Mouse (Mus musculus): ENCODE measurements at regions not wholly inside any gene's neighbourhood (a gene's known extent, or its start where the extent isn't known, plus 50 kb on each side); places are given as distances from the start of the nearest gene placed in this dataset.

- DNase-seq, result no peak
Observed at GRCm38 (mm10) chr14:14596057-14596809, 105.8 kb upstream of the Slc4a7 start.

GRCm38 (mm10) chr14:14599586-14599985 lies 102.5 kb upstream of the Slc4a7 start:
- DNase-seq, result peak; percentile 8

DNA sequence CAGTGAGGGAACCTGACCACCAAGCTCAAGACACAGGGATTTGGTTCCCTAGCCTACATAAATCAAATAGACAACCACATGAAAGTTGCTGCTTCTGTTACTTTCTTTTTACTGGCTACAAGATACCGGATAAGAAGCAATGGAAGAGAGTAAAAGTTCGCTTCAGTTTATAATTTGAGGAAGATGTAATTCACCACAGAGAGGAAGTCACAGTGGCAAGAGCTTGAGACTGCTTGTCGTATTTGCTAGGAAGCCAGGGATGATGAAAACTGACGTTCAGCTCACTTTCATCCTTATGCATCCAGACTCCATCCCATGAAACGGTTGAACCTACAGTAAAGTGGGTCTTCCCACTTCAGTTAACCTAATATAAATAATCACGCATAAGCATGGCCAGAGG lies 102.1 kb upstream of the Slc4a7 start:
- DNase-seq, result no peak

DNA sequence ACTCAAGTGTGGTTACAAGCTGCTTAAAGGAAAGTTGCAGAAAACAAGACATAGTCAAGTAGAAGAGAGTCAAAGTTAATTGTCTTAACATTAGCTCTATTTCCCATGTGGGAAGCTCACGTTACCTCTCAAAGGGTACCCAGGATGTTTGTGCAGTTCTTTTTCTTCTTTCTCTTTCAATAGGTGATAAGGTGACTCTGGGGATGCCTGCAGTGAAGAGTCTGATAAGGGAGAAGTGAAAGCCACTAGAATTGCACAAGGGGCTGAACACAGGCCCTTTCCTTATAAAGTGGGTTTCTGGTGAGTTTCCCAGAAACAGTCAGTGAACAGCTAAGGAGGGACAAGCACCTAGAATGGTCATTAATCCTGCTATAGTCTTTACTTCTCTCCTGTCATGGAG lies 98.6 kb upstream of the Slc4a7 start:
- no peak for DNase-seq

- DNase-seq, result no peak
Observed at GRCm38 (mm10) chr14:14607074-14607473, 95.0 kb upstream of the Slc4a7 start.

DNA sequence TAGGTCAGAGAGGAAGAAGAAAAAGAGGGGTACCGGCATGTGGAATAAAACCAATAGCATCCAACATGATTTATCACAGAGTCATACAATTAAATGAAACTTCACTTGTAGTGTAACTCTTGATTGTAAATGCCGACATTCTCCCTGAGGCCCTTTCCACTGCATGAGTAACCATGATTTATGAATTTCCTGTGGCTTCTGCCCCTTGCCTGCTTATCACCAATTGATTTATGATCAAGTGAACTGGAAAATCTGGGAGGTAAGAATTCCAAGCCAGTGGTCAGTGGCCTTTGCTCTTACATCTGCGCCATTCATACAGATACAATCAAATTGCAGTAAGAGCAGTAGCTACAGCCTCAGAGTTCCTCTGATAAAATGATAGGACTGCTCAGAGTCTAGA lies 89.8 kb upstream of the Slc4a7 start:
- DNase-seq, result no peak

DNA sequence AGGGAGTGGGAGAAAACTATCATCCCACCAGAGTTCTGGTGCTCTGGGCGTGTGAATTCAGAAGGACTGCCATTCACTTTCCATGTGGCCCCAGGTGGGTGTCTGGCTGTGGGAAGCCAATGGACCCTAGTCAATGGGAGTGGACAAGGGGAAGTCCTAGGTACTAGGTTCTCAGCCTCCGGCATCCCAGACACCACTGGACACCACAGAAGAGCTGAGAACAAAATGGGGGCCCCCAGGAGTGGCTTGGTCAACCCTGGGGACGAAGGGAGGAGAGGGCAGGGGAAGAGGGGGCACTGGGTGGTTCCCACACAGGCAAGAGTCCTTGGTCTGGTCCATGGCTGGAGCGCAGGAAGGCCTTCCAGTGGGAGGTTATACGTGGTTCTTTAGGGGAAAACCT lies 81.8 kb upstream of the Slc4a7 start:
- DNase-seq, result no peak

DNA sequence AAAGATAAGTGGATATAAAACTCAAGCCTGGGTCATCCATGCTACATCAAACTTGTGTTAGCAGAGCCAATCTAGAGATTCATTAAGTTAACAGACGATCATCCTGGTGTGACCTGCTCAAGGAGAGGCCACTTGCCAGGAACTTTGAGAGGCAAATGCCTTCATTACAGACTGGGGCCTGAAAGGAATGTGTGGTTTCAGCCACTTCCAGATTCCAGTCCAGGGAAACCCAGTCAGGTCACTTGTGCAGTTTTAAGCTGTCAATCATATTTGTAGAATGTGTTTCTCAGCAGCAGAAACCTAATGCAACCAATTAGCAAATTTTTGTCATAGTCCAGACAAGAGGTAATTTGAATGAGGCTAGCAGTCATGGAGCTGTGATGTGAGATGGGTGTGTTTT lies 73.4 kb upstream of the Slc4a7 start:
- no peak for DNase-seq

GRCm38 (mm10) chr14:14631750-14632149 lies 70.3 kb upstream of the Slc4a7 start:
- no peak for DNase-seq

DNA sequence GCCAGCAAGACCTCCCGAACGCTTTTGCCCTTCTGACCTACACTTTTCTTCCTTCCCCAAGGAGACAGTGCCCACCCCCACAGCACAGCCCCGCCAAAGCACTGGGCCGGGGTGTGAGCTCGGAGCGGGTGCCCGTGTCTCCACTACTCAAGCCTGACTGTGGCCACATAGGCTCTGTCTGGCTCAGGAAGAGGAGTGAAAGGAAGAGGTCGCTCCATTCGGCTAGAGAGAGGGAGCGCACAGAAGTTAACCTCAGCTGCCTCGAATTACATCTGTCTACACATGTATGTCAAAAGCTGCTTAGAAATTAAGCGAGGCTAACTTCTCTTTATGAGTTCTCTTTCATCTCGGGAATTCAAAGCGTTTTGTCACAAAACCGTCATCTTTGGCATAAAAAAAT lies 69.6 kb upstream of the Slc4a7 start:
- DNase-seq, result peak; percentile 24

DNA sequence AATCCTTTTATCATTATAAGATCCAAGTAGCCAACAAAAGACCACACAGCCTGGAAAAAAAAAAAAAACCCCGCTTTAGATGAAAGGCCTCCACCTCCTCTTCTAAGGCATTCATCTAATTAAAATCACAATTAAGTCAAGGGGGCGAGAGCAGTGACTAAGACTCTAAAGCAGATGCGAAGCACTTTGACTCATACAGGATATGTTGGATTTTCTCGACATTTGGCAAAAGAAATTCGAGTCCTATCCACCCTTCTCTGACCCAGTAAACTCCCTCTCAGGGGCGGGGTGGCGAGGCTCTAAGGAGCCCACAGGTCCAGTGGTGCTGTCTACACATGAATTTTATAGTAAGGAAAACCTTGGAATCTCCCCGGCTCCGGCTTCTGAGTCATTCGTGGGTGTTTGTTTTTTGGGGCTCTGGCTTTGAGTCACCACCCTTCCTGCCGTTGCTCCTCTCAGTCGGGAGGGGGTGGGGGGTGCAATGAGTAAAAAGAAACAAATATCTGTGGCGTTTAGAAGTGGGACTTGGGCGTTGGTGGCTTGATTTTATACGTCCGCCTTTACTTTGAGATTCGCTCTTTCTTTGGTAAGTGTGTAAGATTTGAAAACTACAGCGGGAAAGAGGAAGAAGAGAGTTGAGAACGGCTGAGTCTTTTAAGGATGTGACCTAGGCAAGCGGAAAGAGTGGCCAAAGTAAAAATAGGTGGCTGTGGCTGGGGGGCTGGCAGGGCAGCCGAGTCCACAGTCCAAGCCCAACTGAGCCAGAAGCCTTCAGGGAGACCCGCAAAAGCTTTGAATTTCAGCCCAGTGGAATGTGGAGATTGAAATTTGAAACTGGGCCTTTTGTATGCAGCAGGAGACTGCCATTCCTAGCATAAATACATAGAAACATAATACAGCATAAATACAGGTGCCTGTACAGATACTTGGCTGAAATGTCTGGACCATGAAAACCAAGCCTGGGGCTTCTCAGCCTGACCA lies 68.8 kb upstream of the Slc4a7 start:
- DNase-seq, result peak; percentile 44

DNA sequence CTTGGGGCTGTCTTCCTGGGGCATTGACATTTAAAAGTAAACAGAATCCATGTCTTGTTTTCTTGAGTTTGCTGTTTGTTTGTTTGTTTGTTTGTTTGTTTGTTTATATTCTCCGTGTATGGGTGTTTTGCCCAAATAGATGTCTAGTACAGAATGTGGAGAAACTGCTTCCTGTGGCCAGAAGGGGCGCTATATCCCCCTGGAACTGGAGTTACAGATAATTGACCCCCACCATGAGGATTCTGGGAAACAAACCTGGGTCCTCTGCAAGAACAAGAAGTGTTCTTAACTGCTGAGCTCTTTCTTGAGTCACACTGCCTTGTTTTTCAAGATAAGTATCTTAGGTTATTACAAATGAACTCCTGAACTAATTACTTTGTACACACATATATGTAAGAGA lies 68.1 kb upstream of the Slc4a7 start:
- DNase-seq, result no peak

- DNase-seq, result no peak
Observed at GRCm38 (mm10) chr14:14639102-14640015, 62.7 kb upstream of the Slc4a7 start.

DNA sequence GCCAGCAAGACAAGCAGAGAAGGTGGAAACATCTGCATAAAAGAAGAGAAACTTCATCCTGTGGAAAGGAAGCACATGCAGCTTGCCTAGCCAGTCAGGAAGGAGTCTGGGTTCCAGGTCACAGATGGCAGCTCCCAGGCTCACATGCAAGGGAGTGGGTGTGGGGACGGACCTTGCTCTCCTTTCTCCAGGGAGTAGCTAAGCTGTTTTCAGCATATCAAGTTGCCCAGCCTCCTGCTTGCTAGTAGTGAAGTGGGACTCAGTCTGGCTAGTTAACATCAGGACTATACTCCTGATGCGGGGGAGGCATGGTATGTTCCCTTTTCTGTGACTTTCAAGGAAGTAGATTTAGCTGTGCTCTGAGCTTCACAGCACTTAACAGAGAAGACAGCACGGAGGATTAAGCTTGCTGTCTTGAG lies 62.0 kb upstream of the Slc4a7 start:
- no peak for DNase-seq

DNA sequence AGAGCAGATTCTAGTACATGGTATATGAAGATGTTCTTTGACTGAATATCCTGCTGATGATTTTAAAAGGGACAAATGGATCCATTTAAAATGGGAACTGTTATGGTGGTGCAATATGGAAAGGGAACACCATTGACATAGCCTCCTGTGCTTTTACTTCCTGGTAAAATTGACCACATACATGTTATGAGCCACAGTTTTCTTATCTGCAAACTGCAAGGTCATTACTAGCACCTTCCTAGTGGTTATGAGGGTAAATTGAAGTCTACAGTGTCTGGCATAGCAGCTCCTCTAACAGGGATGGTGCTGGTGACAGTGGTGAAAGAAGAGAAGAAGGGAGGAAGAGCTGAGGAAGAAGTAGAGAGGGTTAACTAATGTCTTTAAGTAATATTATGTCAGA lies 61.5 kb upstream of the Slc4a7 start:
- DNase-seq, result no peak

- no peak for DNase-seq
Observed at GRCm38 (mm10) chr14:14643533-14643932, 58.5 kb upstream of the Slc4a7 start.

DNA sequence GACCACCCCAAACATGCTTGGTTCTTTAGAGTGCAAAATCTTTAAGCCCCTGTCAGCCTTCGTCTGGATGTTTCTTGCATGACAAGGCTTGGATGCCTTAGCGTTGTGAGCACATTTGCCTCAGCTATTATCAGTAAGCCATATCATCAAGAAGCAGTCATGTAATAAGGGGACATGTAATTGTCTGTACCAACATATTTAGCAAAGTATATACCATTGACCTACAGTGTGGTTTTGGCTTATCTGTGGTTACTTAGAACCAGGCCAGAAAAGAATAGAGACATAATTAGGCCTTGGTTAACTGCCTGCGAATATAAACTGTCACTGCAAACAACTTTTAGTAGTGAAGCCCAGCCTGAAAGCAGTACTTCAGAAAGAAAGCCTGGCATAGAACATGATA lies 57.0 kb upstream of the Slc4a7 start:
- no peak for DNase-seq

Measured in heart, postnatal 4 days (tissue).